ENCODE assay signal across 9 mouse cellular contexts in genomic region chr1:165388716-165389115, GRCm38 (mm10).
DNase-seq lines count a peak whose midpoint lies in the region; ATAC-seq and TF ChIP-seq lines count a peak whose summit lies in the region.
"Had no signal": no experiment of that assay in that cellular context is flagged by ENCODE, and none has a peak within 500 bp of the region (broad histone marks: within the 10 kb centered on the region; RNA-seq: fewer than 3 reads in every experiment).

No protein-coding gene starts in this region.

- peak; percentile 53; the same call in 1 of the 2 replicates for ATAC-seq in stomach, embryonic 14.5 days (ENCODE audit: insufficient number of reproducible peaks, insufficient read depth, low FRiP score, low read depth)

- DNase-seq in heart, postnatal 10 days = peak; percentile 43 to 50
- DNase-seq in heart, embryonic 10.5 days (ENCODE audit: low spot score) = no peak
- DNase-seq in MEL (ENCODE audit: low read depth, low spot score) = peak; percentile 41
- DNase-seq in brain, adult 2 months (ENCODE audit: low read depth, low spot score) = peak; percentile 59
- DNase-seq in kidney, postnatal 36 days = peak; percentile 57 to 75
- DNase-seq in gastrocnemius, adult 8-10 months (ENCODE audit: low spot score in 2 of 2) = no peak
- no peak for DNase-seq in left cerebral cortex, adult 8-10 months (ENCODE audit: low spot score in 2 of 2)

- intact Hi-C loops in heart, postnatal 10 days (cut with DNase I) = loop anchor here (1.0 to 10.0 kb wide), 2 partner anchors 115 to 196 kb away; no protein-coding TSS in a partner anchor

- H3K27ac ChIP-seq in heart, embryonic 10.5 days = no peak overlapping the region
- H3K27ac ChIP-seq in MEL (ENCODE audit: control insufficient read depth, low read depth, low read length) = no peak overlapping the region
- H3K27ac ChIP-seq in stomach, embryonic 14.5 days (ENCODE audit: low read length) = no peak overlapping the region
- H3K27ac ChIP-seq: limb, embryonic 12.5 days had no signal

- WGBS in heart, embryonic 10.5 days = 75% methylated on average over 5 of the region's 5 CpGs
- whole genome bisulfite sequencing in stomach, embryonic 14.5 days = 37% methylated on average over 5 of the region's 5 CpGs

- no peaks in the 10 kb centered on the region for H3K27me3 ChIP-seq in heart, embryonic 10.5 days (ENCODE audit: insufficient read depth, poor library complexity, severe bottlenecking)
- no peaks in the 10 kb centered on the region for H3K27me3 ChIP-seq in MEL (ENCODE audit: control insufficient read depth in 1 of 2, insufficient read depth in 2 of 2, low read length in 2 of 2)
- no peaks in the 10 kb centered on the region for H3K27me3 ChIP-seq in stomach, embryonic 14.5 days (ENCODE audit: control insufficient read depth, insufficient read depth, low read length)
- H3K27me3 ChIP-seq: limb, embryonic 12.5 days had no signal

- peak; percentile 6 to 48 (median 29); a peak in 3 of 6 replicates for TF ChIP-seq CTCF in MEL (IDR thresholded peaks at IDR 0.05 in 2 of 3, conservative IDR thresholded peaks at IDR 0.05 in 1 of 3; ENCODE audit: control insufficient read depth in 1 of 3, insufficient read depth in 1 of 3, low read depth in 2 of 3, low read length in 3 of 3, poor library complexity in 1 of 3, severe bottlenecking in 1 of 3)

- peaks cover 13% of the 10 kb centered on the region; the same call in 1 of the 2 replicates for H3K36me3 ChIP-seq in heart, embryonic 10.5 days
- H3K36me3 ChIP-seq in MEL (ENCODE audit: control insufficient read depth in 1 of 2, insufficient read depth in 2 of 2, low read length in 2 of 2) = peaks cover 2 to 35% of the 10 kb centered on the region in 2 experiments
- H3K36me3 ChIP-seq in stomach, embryonic 14.5 days (ENCODE audit: control insufficient read depth, insufficient read depth, low read length) = peaks cover 2% of the 10 kb centered on the region; the same call in 1 of the 2 replicates

- no peaks in the 10 kb centered on the region for H3K9me3 ChIP-seq in heart, embryonic 10.5 days
- no peaks in the 10 kb centered on the region for H3K9me3 ChIP-seq in MEL (replicated peaks; ENCODE audit: insufficient read depth, low read length)
- no peaks in the 10 kb centered on the region for H3K9me3 ChIP-seq in stomach, embryonic 14.5 days (ENCODE audit: control insufficient read depth, low read depth, low read length)
- H3K9me3 ChIP-seq: limb, embryonic 12.5 days had no signal

- no peaks in the 10 kb centered on the region; the same call in 1 of the 2 replicates for H3K79me2 ChIP-seq in MEL (ENCODE audit: control insufficient read depth, insufficient read depth, low read length, poor library complexity)

- H3K4me1 ChIP-seq in heart, embryonic 10.5 days = peaks cover 6% of the 10 kb centered on the region; the same call in 1 of the 2 replicates
- peaks cover 18% of the 10 kb centered on the region in 2 experiments for H3K4me1 ChIP-seq in MEL (ENCODE audit: control insufficient read depth in 1 of 2, insufficient read depth in 2 of 2, low read length in 2 of 2)
- no peaks in the 10 kb centered on the region for H3K4me1 ChIP-seq in stomach, embryonic 14.5 days (ENCODE audit: control insufficient read depth, insufficient read depth, low read length)
- H3K4me1 ChIP-seq: limb, embryonic 12.5 days had no signal

- H3K9ac ChIP-seq in MEL (ENCODE audit: control insufficient read depth, low read depth, low read length, poor library complexity, severe bottlenecking) = no peak overlapping the region
- no peak overlapping the region for H3K9ac ChIP-seq in stomach, embryonic 14.5 days (replicated peaks; ENCODE audit: low read depth, low read length)
- H3K9ac ChIP-seq: limb, embryonic 12.5 days had no signal

- H3K4me2 ChIP-seq in stomach, embryonic 14.5 days (replicated peaks; ENCODE audit: low read depth, low read length) = no peak overlapping the region
- H3K4me2 ChIP-seq: limb, embryonic 12.5 days had no signal

- no peak for TF ChIP-seq EP300 in MEL (IDR thresholded peaks at IDR 0.05; ENCODE audit: low read depth in 1 of 2, low read length in 2 of 2)

- TF ChIP-seq RAD21 in MEL (IDR thresholded peaks at IDR 0.05; ENCODE audit: low read depth, low read length) = peak; percentile 53

- no peak for TF ChIP-seq POLR2A in MEL (IDR thresholded peaks at IDR 0.05; ENCODE audit: control insufficient read depth in 1 of 2, insufficient read depth in 1 of 2, low read depth in 1 of 2, low read length in 2 of 2, poor library complexity in 1 of 2)

- H3K4me3 ChIP-seq in heart, embryonic 10.5 days = no peak overlapping the region
- no peak overlapping the region for H3K4me3 ChIP-seq in MEL (ENCODE audit: control insufficient read depth in 1 of 2, insufficient read depth in 1 of 2, low read depth in 2 of 2, low read length in 2 of 2)
- H3K4me3 ChIP-seq in stomach, embryonic 14.5 days (ENCODE audit: low read depth, low read length) = no peak overlapping the region
- H3K4me3 ChIP-seq: limb, embryonic 12.5 days had no signal

TF ChIP-seq in MEL, 35 proteins besides CTCF, POLR2A, EP300 and RAD21:
- TF ChIP-seq SMC3 (IDR thresholded peaks at IDR 0.05; ENCODE audit: low read depth, low read length) (peak; percentile 48), NELFE (IDR thresholded peaks at IDR 0.05; ENCODE audit: low read depth, low read length) (no peak), ZC3H11A (IDR thresholded peaks at IDR 0.05; ENCODE audit: low read depth, low read length) (peak; percentile 36; the same call in 1 of the 2 replicates)

Comparison
In these comparisons a context has a peak if more than half of its experiments do, and no peak if none do; other contexts are left out.
1. DNase-seq: peak in heart, postnatal 10 days (2 of 2), MEL (single experiment), brain, adult 2 months (single experiment) and kidney, postnatal 36 days (2 of 2); none in heart, embryonic 10.5 days (single experiment), gastrocnemius, adult 8-10 months (0 of 2) and left cerebral cortex, adult 8-10 months (0 of 2).